Mouse (Mus musculus): ENCODE results near the gene Elovl7.
A peak's percentile ranks its signal among the peaks of the same experiment; 100 is the strongest.

The Elovl7 gene

GRCm38 (mm10) chr13:108214081-108214484, at the start of gene Elovl7:
Gene Elovl7 (plus strand): TSS chr13:108214404.
- DNase-seq = peak; percentile 82

- no peak for DNase-seq
Measured at GRCm38 (mm10) chr13:108164621-108165020, 49.6 kb upstream of the Elovl7 start.

GRCm38 (mm10) chr13:108170002-108170401, 44.2 kb upstream of the Elovl7 start:
- no peak for DNase-seq

GRCm38 (mm10) chr13:108170511-108170910, 43.7 kb upstream of the Elovl7 start:
- no peak for DNase-seq

GRCm38 (mm10) chr13:108179618-108180017, 34.6 kb upstream of the Elovl7 start:
- no peak for DNase-seq

GRCm38 (mm10) chr13:108180821-108181220, 33.4 kb upstream of the Elovl7 start:
- DNase-seq = no peak

- DNase-seq = no peak
Measured at GRCm38 (mm10) chr13:108184743-108185255, 29.4 kb upstream of the Elovl7 start.

GRCm38 (mm10) chr13:108185530-108185929, 28.7 kb upstream of the Elovl7 start:
- no peak for DNase-seq

- DNase-seq = no peak
Measured at GRCm38 (mm10) chr13:108187994-108188393, 26.2 kb upstream of the Elovl7 start.

GRCm38 (mm10) chr13:108191074-108191720, 23.0 kb upstream of the Elovl7 start:
- peak; percentile 51 for DNase-seq

GRCm38 (mm10) chr13:108195474-108195873, 18.7 kb upstream of the Elovl7 start:
- no peak for DNase-seq

GRCm38 (mm10) chr13:108204857-108205256, 9.3 kb upstream of the Elovl7 start:
- DNase-seq = no peak

- no peak for DNase-seq
Measured at GRCm38 (mm10) chr13:108207447-108207846, 6.8 kb upstream of the Elovl7 start.

GRCm38 (mm10) chr13:108208090-108208489, 6.1 kb upstream of the Elovl7 start:
- no peak for DNase-seq

GRCm38 (mm10) chr13:108210960-108211359, 3.2 kb upstream of the Elovl7 start:
- no peak for DNase-seq

GRCm38 (mm10) chr13:108212397-108213018, 1.7 kb upstream of the Elovl7 start:
- DNase-seq = no peak

GRCm38 (mm10) chr13:108214485-108215107, 392 bp downstream of the Elovl7 start:
- DNase-seq = peak; percentile 4

- DNase-seq = no peak
Measured at GRCm38 (mm10) chr13:108215231-108215780, 1.1 kb downstream of the Elovl7 start.

- no peak for DNase-seq
Measured at GRCm38 (mm10) chr13:108219773-108220172, 5.6 kb downstream of the Elovl7 start.

GRCm38 (mm10) chr13:108229191-108229590, 15.0 kb downstream of the Elovl7 start:
- DNase-seq = no peak

- no peak for DNase-seq
Measured at GRCm38 (mm10) chr13:108229634-108230330, 15.6 kb downstream of the Elovl7 start.

- DNase-seq = no peak
Measured at GRCm38 (mm10) chr13:108240012-108240411, 25.8 kb downstream of the Elovl7 start.

GRCm38 (mm10) chr13:108241715-108242114, 27.5 kb downstream of the Elovl7 start:
- DNase-seq = no peak
